Mouse (Mus musculus) adrenal gland, postnatal 10 days (tissue): ENCODE data around the gene Ccdc87. TPM values are rescaled to one million over a fixed set of nuclear protein-coding genes. Genes with fewer than 3 reads are reported as not detected.

Experiments
- total RNA-seq, 2 experiments: library from RNA; stranded (reverse); gene quantifications; 2 replicates each; pipeline ENCODE4 v1.2.3; 2021

Gene Ccdc87
- total RNA-seq, 2 experiments from 2014 or later: 0.12 TPM; not detected in 1

Other genes starting within 250 kb of the Ccdc87 start
- gene Lrfn4, start 223.7 kb upstream of the Ccdc87 start, total RNA-seq: 10 to 100 TPM in 1 of 2 experiments, 1 to 10 TPM in 1; 7.3 to 10.2 TPM
- gene Rce1, start 213.7 kb upstream of the Ccdc87 start, total RNA-seq: 10 to 100 TPM; 23.7 to 30.9 TPM
- under 1 TPM in 1 of 2 experiments, not detected in 1; 0.97 TPM for gene Gm960, start 140.7 kb upstream of the Ccdc87 start, total RNA-seq
- 1 to 10 TPM; 4.7 to 7.3 TPM for gene Sptbn2, start 128.2 kb upstream of the Ccdc87 start, total RNA-seq
- 10 to 100 TPM; 11.2 to 13.1 TPM for gene Rbm4b, start 82.9 kb upstream of the Ccdc87 start, total RNA-seq
- 10 to 100 TPM; 50.6 to 60.8 TPM for gene Rbm4, start 45.5 kb upstream of the Ccdc87 start, total RNA-seq
- 10 to 100 TPM; 18.7 to 19.9 TPM for gene Gm21992, start 27.8 kb upstream of the Ccdc87 start, total RNA-seq
- gene Rbm14, start 27.7 kb upstream of the Ccdc87 start, total RNA-seq: 10 to 100 TPM; 47.0 to 50.2 TPM
- gene Ccs, start within 50 bp of the Ccdc87 start, total RNA-seq: 100 to 1,000 TPM; 109 to 114 TPM
- 100 to 1,000 TPM; 205 to 216 TPM for gene Ctsf, start 15.8 kb downstream of the Ccdc87 start, total RNA-seq
- 10 to 100 TPM; 70.8 to 96.2 TPM for gene Actn3, start 38.5 kb downstream of the Ccdc87 start, total RNA-seq
- 10 to 100 TPM; 12.5 to 13.9 TPM for gene Zdhhc24, start 39.3 kb downstream of the Ccdc87 start, total RNA-seq
- 10 to 100 TPM in 1 of 2 experiments, 1 to 10 TPM in 1; 7.4 to 10.3 TPM for gene Bbs1, start 67.3 kb downstream of the Ccdc87 start, total RNA-seq
- gene Dpp3, start 88.9 kb downstream of the Ccdc87 start, total RNA-seq: 10 to 100 TPM; 74.1 to 83.4 TPM
- gene Peli3, start 103.8 kb downstream of the Ccdc87 start, total RNA-seq: 1 to 10 TPM; 2.8 to 3.9 TPM
- 10 to 100 TPM; 72.0 to 75.1 TPM for gene Mrpl11, start 122.8 kb downstream of the Ccdc87 start, total RNA-seq
- under 1 TPM; 0.15 to 0.24 TPM for gene Npas4, start 150.9 kb downstream of the Ccdc87 start, total RNA-seq
- 1 to 10 TPM; 3.2 to 5.1 TPM for gene Slc29a2, start 184.5 kb downstream of the Ccdc87 start, total RNA-seq
- gene B4gat1, start 199.5 kb downstream of the Ccdc87 start, total RNA-seq: 10 to 100 TPM; 28.7 to 35.7 TPM
- gene AC124502.3, start 199.5 kb downstream of the Ccdc87 start, total RNA-seq: 1 to 10 TPM; 1.8 to 2.8 TPM
- gene Brms1, start 202.0 kb downstream of the Ccdc87 start, total RNA-seq: 10 to 100 TPM; 22.1 to 25.4 TPM
- 1 to 10 TPM; 1.7 to 3.7 TPM for gene Rin1, start 211.1 kb downstream of the Ccdc87 start, total RNA-seq
- 10 to 100 TPM; 28.1 to 37.5 TPM for gene Cd248, start 228.7 kb downstream of the Ccdc87 start, total RNA-seq
- 1 to 10 TPM; 2.4 to 3.2 TPM for gene Tmem151a, start 246.2 kb downstream of the Ccdc87 start, total RNA-seq
- 10 to 100 TPM; 88.3 to 96.8 TPM for gene Yif1a, start 249.2 kb downstream of the Ccdc87 start, total RNA-seq